Mouse (Mus musculus) C2C12 (cell line): ENCODE measurements around the gene Dst.

Experiments
- CEBPB ChIP-seq: IDR thresholded peaks from one replicate; pipeline ENCODE4 v1.6.1; 2011; ENCODE audit warnings: low read depth, mild to moderate bottlenecking, control low read depth, moderate library complexity
- CTCF ChIP-seq: IDR thresholded peaks from one replicate; pipeline ENCODE4 v1.5.1; 2011; ENCODE audit not compliant: control insufficient read depth, insufficient read depth, insufficient read length
- MAX ChIP-seq: IDR thresholded peaks from one replicate; pipeline ENCODE4 v1.6.1; 2011; ENCODE audit warnings: mild to moderate bottlenecking, control low read depth
- MYOD1 ChIP-seq: IDR thresholded peaks from one replicate; pipeline ENCODE4 v1.6.1; 2011; ENCODE audit warnings: low read depth; ENCODE audit not compliant: control insufficient read depth, insufficient read length
- MYOG ChIP-seq: IDR thresholded peaks from one replicate; pipeline ENCODE4 v1.6.1; 2011; ENCODE audit not compliant: control insufficient read depth, insufficient read length; ENCODE audit errors: extremely low read depth
- USF1 ChIP-seq: IDR thresholded peaks from one replicate; pipeline ENCODE4 v1.6.1; 2011; ENCODE audit warnings: low read depth, mild to moderate bottlenecking, control low read depth, moderate library complexity

- TF ChIP-seq CTCF, result no peak
- no peak for TF ChIP-seq USF1
- no peak for TF ChIP-seq MYOG
- TF ChIP-seq MAX, result no peak
- no peak for TF ChIP-seq MYOD1
- no peak for TF ChIP-seq CEBPB
These were observed 251.9 kb downstream of the Dst start for GRCm38 (mm10) chr1:34159898-34160297.
